Mouse (Mus musculus) limb, embryonic 11.5 days (tissue): Measurements from ENCODE around the gene Ttc21a. TPM values are rescaled to one million over a fixed set of nuclear protein-coding genes. Genes with fewer than 3 reads are reported as not detected.

Source experiments
- ATAC-seq: fragments of 200-750 bp; cut with Nextera tagmentation; 2 replicates; pipeline ENCODE4 v1.8.0; 2017; ENCODE audit warnings: low read depth; ENCODE audit not compliant: insufficient number of reproducible peaks, low FRiP score, low TSS enrichment
- DNase-seq: peaks from one replicate; pipeline ENCODE4 v3.0.0-alpha.2; 2015; ENCODE audit warnings: low spot score
- H3K27ac ChIP-seq: fragments of 300-500 bp; sonication (generic); replicated peaks from 2 replicates; pipeline ENCODE4 v1.5.1; 2014; ENCODE audit warnings: low read depth, mild to moderate bottlenecking, low read length
- H3K27me3 ChIP-seq: fragments of 300-500 bp; sonication (generic); 2 replicates; pipeline ENCODE4 v1.6.1; 2014; ENCODE audit warnings: mild to moderate bottlenecking, low read length, mixed read lengths; ENCODE audit not compliant: control insufficient read depth, insufficient read depth
- H3K36me3 ChIP-seq: fragments of 300-500 bp; sonication (generic); 2 replicates; pipeline ENCODE4 v1.6.1; 2014; ENCODE audit warnings: mild to moderate bottlenecking, low read length, moderate library complexity, mixed read lengths; ENCODE audit not compliant: control insufficient read depth, insufficient read depth
- H3K4me1 ChIP-seq: fragments of 300-500 bp; sonication (generic); 2 replicates; pipeline ENCODE4 v1.6.1; 2014; ENCODE audit warnings: low read length, mixed read lengths; ENCODE audit not compliant: control insufficient read depth, insufficient read depth
- H3K4me2 ChIP-seq: fragments of 300-500 bp; sonication (generic); 2 replicates; pipeline ENCODE4 v1.6.1; 2014; ENCODE audit warnings: low read depth, mild to moderate bottlenecking, moderate library complexity; ENCODE audit not compliant: severe bottlenecking
- H3K4me3 ChIP-seq: fragments of 300-500 bp; sonication (generic); 2 replicates; pipeline ENCODE4 v1.5.1; 2014; ENCODE audit warnings: low read depth, low read length
- H3K9ac ChIP-seq: fragments of 300-500 bp; sonication (generic); 2 replicates; pipeline ENCODE4 v1.6.1; 2014; ENCODE audit warnings: mild to moderate bottlenecking, low read length
- H3K9me3 ChIP-seq: fragments of 300-500 bp; sonication (generic); 2 replicates; pipeline ENCODE4 v1.6.1; 2016; ENCODE audit warnings: low read length; ENCODE audit not compliant: control insufficient read depth
- WGBS: fragments of 180-500 bp; shearing (Covaris S2); extraction: QIAGEN DNeasy Blood & Tissue Kit; methylation state at CpG from one replicate; pipeline ENCODE4 v1.1.7; 2014; 5-methylcytosine and 5-hydroxymethylcytosine counted together
- polyA plus RNA-seq: library from polyadenylated mRNA; unstranded; fragments of >200 nt; fragmentation: Nextera tagmentation; extraction: Ambion mirVana; gene quantifications from 2 replicates; pipeline ENCODE4 v1.2.1, GENCODE M21; 2014

The Ttc21a gene
- polyA plus RNA-seq, 1 experiment from 2014 or later = 0.35 TPM

- Histone ChIP-seq H3K9me3 (no peaks in the 10 kb centered on the region), H3K27me3 (no peaks in the 10 kb centered on the region), H3K4me2 (no peak overlapping the region), H3K9ac (no peak overlapping the region), H3K4me3 (no peak overlapping the region), H3K36me3 (peaks cover 6% of the 10 kb centered on the region), H3K4me1 (no peaks in the 10 kb centered on the region), H3K27ac (no peak overlapping the region)
- WGBS = 86% methylated on average over 12 of the region's 12 CpGs
- DNase-seq (no peak), ATAC-seq (no peak)
Measured at GRCm38 (mm10) chr9:119902410-119903151, 34.8 kb upstream of the Ttc21a start.

- no peaks in the 10 kb centered on the region for H3K9me3 ChIP-seq
- H3K27me3 ChIP-seq = no peaks in the 10 kb centered on the region
- H3K4me2 ChIP-seq = no peak overlapping the region
- 93% methylated on average over 3 of the region's 3 CpGs for WGBS
- no peak for ATAC-seq
- H3K27ac ChIP-seq = no peak overlapping the region
- no peak for DNase-seq
- no peak overlapping the region for H3K4me3 ChIP-seq
- no peak overlapping the region for H3K9ac ChIP-seq
- H3K4me1 ChIP-seq = no peaks in the 10 kb centered on the region
- H3K36me3 ChIP-seq = peaks cover 23% of the 10 kb centered on the region
Measured at GRCm38 (mm10) chr9:119908708-119909107, 28.7 kb upstream of the Ttc21a start.

- 93% methylated on average over 3 of the region's 3 CpGs for WGBS
- Histone ChIP-seq H3K36me3 (peaks cover 23% of the 10 kb centered on the region), H3K4me1 (no peaks in the 10 kb centered on the region), H3K27me3 (no peaks in the 10 kb centered on the region), H3K4me3 (no peak overlapping the region), H3K4me2 (no peak overlapping the region), H3K9ac (no peak overlapping the region), H3K27ac (no peak overlapping the region), H3K9me3 (no peaks in the 10 kb centered on the region)
- ATAC-seq (no peak), DNase-seq (no peak)
Measured at GRCm38 (mm10) chr9:119909931-119910330, 27.5 kb upstream of the Ttc21a start.

- no peaks in the 10 kb centered on the region for H3K4me1 ChIP-seq
- 81% methylated on average over 13 of the region's 13 CpGs for WGBS
- no peak overlapping the region for H3K4me3 ChIP-seq
- H3K9me3 ChIP-seq = no peaks in the 10 kb centered on the region
- DNase-seq = no peak
- peaks cover 18% of the 10 kb centered on the region for H3K36me3 ChIP-seq
- H3K27me3 ChIP-seq = no peaks in the 10 kb centered on the region
- no peak overlapping the region for H3K27ac ChIP-seq
- no peak for ATAC-seq
- H3K9ac ChIP-seq = no peak overlapping the region
- no peak overlapping the region for H3K4me2 ChIP-seq
Measured at GRCm38 (mm10) chr9:119913087-119913838, 24.1 kb upstream of the Ttc21a start.

- no peak overlapping the region for H3K9ac ChIP-seq
- H3K27ac ChIP-seq = no peak overlapping the region
- H3K36me3 ChIP-seq = peaks cover 15% of the 10 kb centered on the region
- H3K27me3 ChIP-seq = no peaks in the 10 kb centered on the region
- no peak overlapping the region for H3K4me3 ChIP-seq
- no peak overlapping the region for H3K4me2 ChIP-seq
- no peaks in the 10 kb centered on the region for H3K4me1 ChIP-seq
- no peak for DNase-seq
- WGBS = 90% methylated on average over 1 of the region's 1 CpGs
- H3K9me3 ChIP-seq = no peaks in the 10 kb centered on the region
- ATAC-seq = no peak
Measured at GRCm38 (mm10) chr9:119919858-119920257, 17.5 kb upstream of the Ttc21a start.

- DNase-seq = no peak
- no peak for ATAC-seq
- Histone ChIP-seq H3K9ac (no peak overlapping the region), H3K4me2 (no peak overlapping the region), H3K27me3 (no peaks in the 10 kb centered on the region), H3K36me3 (peaks cover 33% of the 10 kb centered on the region), H3K4me1 (no peaks in the 10 kb centered on the region), H3K9me3 (no peaks in the 10 kb centered on the region), H3K27ac (no peak overlapping the region), H3K4me3 (no peak overlapping the region)
- WGBS = 97% methylated on average over 4 of the region's 4 CpGs
Measured at GRCm38 (mm10) chr9:119923462-119923861, 13.9 kb upstream of the Ttc21a start.

GRCm38 (mm10) chr9:119925120-119925657 lies 12.2 kb upstream of the Ttc21a start:
- DNase-seq (no peak), ATAC-seq (no peak)
- no peak overlapping the region for H3K27ac ChIP-seq
- no peaks in the 10 kb centered on the region for H3K9me3 ChIP-seq
- no peak overlapping the region for H3K4me3 ChIP-seq
- H3K4me1 ChIP-seq = no peaks in the 10 kb centered on the region
- WGBS = 96% methylated on average over 16 of the region's 16 CpGs
- H3K9ac ChIP-seq = no peak overlapping the region
- peaks cover 34% of the 10 kb centered on the region for H3K36me3 ChIP-seq
- no peak overlapping the region for H3K4me2 ChIP-seq
- no peaks in the 10 kb centered on the region for H3K27me3 ChIP-seq

GRCm38 (mm10) chr9:119925729-119926128 lies 11.7 kb upstream of the Ttc21a start:
- no peak for ATAC-seq
- DNase-seq = no peak
- Histone ChIP-seq H3K36me3 (peaks cover 32% of the 10 kb centered on the region), H3K27ac (no peak overlapping the region), H3K9ac (no peak overlapping the region), H3K4me1 (no peaks in the 10 kb centered on the region), H3K27me3 (no peaks in the 10 kb centered on the region), H3K4me3 (no peak overlapping the region), H3K4me2 (no peak overlapping the region), H3K9me3 (no peaks in the 10 kb centered on the region)
- WGBS = 90% methylated on average over 8 of the region's 8 CpGs
